Mouse (Mus musculus) thymus, adult 2 months (tissue): Measurements from ENCODE around the gene Pmvk. TPM values are rescaled to one million over a fixed set of nuclear protein-coding genes. Genes with fewer than 3 reads are reported as not detected.

Source experiments
- DNase-seq: peaks from one replicate; pipeline ENCODE4 v3.0.0; 2021
- H3K27ac ChIP-seq: fragments of 200-500 bp; 2 replicates; pipeline ENCODE4 v1.5.1; 2012; ENCODE audit warnings: low read length, control low read depth; ENCODE audit not compliant: control insufficient read depth, insufficient read depth
- H3K27me3 ChIP-seq: fragments of 200-500 bp; 2 replicates; pipeline ENCODE4 v1.6.1; 2012; ENCODE audit warnings: mild to moderate bottlenecking, low read length, moderate library complexity, mixed read lengths; ENCODE audit not compliant: control insufficient read depth, insufficient read depth
- H3K36me3 ChIP-seq: fragments of 200-500 bp; 2 replicates; pipeline ENCODE4 v1.6.1; 2012; ENCODE audit warnings: mild to moderate bottlenecking, low read length, moderate library complexity; ENCODE audit not compliant: control insufficient read depth, insufficient read depth
- H3K4me1 ChIP-seq: fragments of 200-500 bp; replicated peaks from 2 replicates; pipeline ENCODE4 v1.6.1; 2012; ENCODE audit warnings: low read length; ENCODE audit not compliant: control insufficient read depth, insufficient read depth
- H3K4me3 ChIP-seq: fragments of 200-500 bp; 2 replicates; pipeline ENCODE4 v1.5.1; 2012; ENCODE audit warnings: mild to moderate bottlenecking, low read length, control low read depth, moderate library complexity; ENCODE audit not compliant: control insufficient read depth, insufficient read depth
- CTCF ChIP-seq: fragments of 200-500 bp; IDR thresholded peaks from 2 replicates; pipeline ENCODE4 v1.5.1; 2012; ENCODE audit warnings: mild to moderate bottlenecking, control low read depth, low read length, moderate library complexity, borderline replicate concordance; ENCODE audit not compliant: control insufficient read depth, poor library complexity, insufficient read depth; ENCODE audit errors: extremely low read depth
- POLR2A ChIP-seq: fragments of 200-500 bp; IDR thresholded peaks from 2 replicates; pipeline ENCODE4 v1.6.1; 2012; ENCODE audit warnings: mild to moderate bottlenecking, low read length, control low read depth, moderate library complexity; ENCODE audit not compliant: control insufficient read depth, poor library complexity, insufficient read depth; ENCODE audit errors: extremely low read depth
- WGBS: fragments of 180-500 bp; shearing (Covaris S2); methylation state at CpG from one replicate; pipeline ENCODE4 v1.1.7; 2018; 5-methylcytosine and 5-hydroxymethylcytosine counted together
- polyA plus RNA-seq: library from polyadenylated mRNA; depleted of rRNA; stranded (reverse); fragments of >200 nt; gene quantifications from 2 replicates; pipeline ENCODE4 v1.2.3, GENCODE M21; 2012

Pmvk gene
- polyA plus RNA-seq, 1 experiment = 22.6 TPM

GRCm38 (mm10) chr3:89472280-89472679 is 17.9 kb downstream of the Pmvk start:
- TF ChIP-seq POLR2A = no peak
- TF ChIP-seq CTCF = no peak
- no peaks in the 10 kb centered on the region for H3K27me3 ChIP-seq
- H3K4me1 ChIP-seq = no peaks in the 10 kb centered on the region
- no peaks in the 10 kb centered on the region for H3K36me3 ChIP-seq
- H3K27ac ChIP-seq = no peak overlapping the region
- 32% methylated on average over 7 of the region's 7 CpGs for WGBS
- no peak for DNase-seq
- H3K4me3 ChIP-seq = no peak overlapping the region

GRCm38 (mm10) chr3:89473838-89474237 is 19.5 kb downstream of the Pmvk start:
- Histone ChIP-seq H3K27me3 (no peaks in the 10 kb centered on the region), H3K27ac (no peak overlapping the region), H3K4me1 (no peaks in the 10 kb centered on the region), H3K36me3 (no peaks in the 10 kb centered on the region), H3K4me3 (no peak overlapping the region)
- TF ChIP-seq CTCF = no peak
- TF ChIP-seq POLR2A = no peak
- 35% methylated on average over 6 of the region's 6 CpGs for WGBS
- no peak for DNase-seq

GRCm38 (mm10) chr3:89479055-89479454 is 24.7 kb downstream of the Pmvk start:
- DNase-seq = no peak
- H3K4me1 ChIP-seq = no peaks in the 10 kb centered on the region
- TF ChIP-seq POLR2A (no peak), CTCF (no peak)
- no peaks in the 10 kb centered on the region for H3K27me3 ChIP-seq
- H3K4me3 ChIP-seq = no peak overlapping the region
- WGBS = 86% methylated on average over 6 of the region's 6 CpGs
- H3K36me3 ChIP-seq = no peaks in the 10 kb centered on the region
- H3K27ac ChIP-seq = no peak overlapping the region

GRCm38 (mm10) chr3:89481488-89481887 is 27.1 kb downstream of the Pmvk start:
- TF ChIP-seq CTCF (no peak), POLR2A (no peak)
- DNase-seq = peak; percentile 52
- Histone ChIP-seq H3K4me3 (no peak overlapping the region), H3K27ac (no peak overlapping the region), H3K36me3 (no peaks in the 10 kb centered on the region), H3K27me3 (no peaks in the 10 kb centered on the region), H3K4me1 (no peaks in the 10 kb centered on the region)
- 54% methylated on average over 2 of the region's 2 CpGs for WGBS

GRCm38 (mm10) chr3:89482249-89482648 is 27.9 kb downstream of the Pmvk start:
- Histone ChIP-seq H3K27ac (no peak overlapping the region), H3K4me1 (no peaks in the 10 kb centered on the region), H3K4me3 (no peak overlapping the region), H3K36me3 (no peaks in the 10 kb centered on the region), H3K27me3 (no peaks in the 10 kb centered on the region; the same call in 1 of the 2 replicates)
- TF ChIP-seq CTCF (no peak), POLR2A (no peak)
- 83% methylated on average over 5 of the region's 5 CpGs for WGBS
- DNase-seq = no peak

- DNase-seq = peak; percentile 80
- TF ChIP-seq POLR2A (no peak), CTCF (peak; percentile 97)
- Histone ChIP-seq H3K4me3 (no peak overlapping the region), H3K27ac (no peak overlapping the region), H3K36me3 (no peaks in the 10 kb centered on the region), H3K27me3 (no peaks in the 10 kb centered on the region; the same call in 1 of the 2 replicates), H3K4me1 (no peaks in the 10 kb centered on the region)
- WGBS = 21% methylated on average over 24 of the region's 24 CpGs
Measured at GRCm38 (mm10) chr3:89484766-89485524, 30.6 kb downstream of the Pmvk start.

- TF ChIP-seq CTCF = no peak
- TF ChIP-seq POLR2A = no peak
- no peaks in the 10 kb centered on the region for H3K4me1 ChIP-seq
- H3K36me3 ChIP-seq = no peaks in the 10 kb centered on the region
- DNase-seq = no peak
- no peak overlapping the region for H3K4me3 ChIP-seq
- H3K27ac ChIP-seq = no peak overlapping the region
- no peaks in the 10 kb centered on the region; the same call in 1 of the 2 replicates for H3K27me3 ChIP-seq
- WGBS = 86% methylated on average over 8 of the region's 8 CpGs
Measured at GRCm38 (mm10) chr3:89486111-89486510, 31.8 kb downstream of the Pmvk start.
